Mouse (Mus musculus): Measurements from ENCODE around the gene Hrh1.
A peak's percentile ranks its signal among the peaks of the same experiment; 100 is the strongest.

Gene Hrh1

DNA sequence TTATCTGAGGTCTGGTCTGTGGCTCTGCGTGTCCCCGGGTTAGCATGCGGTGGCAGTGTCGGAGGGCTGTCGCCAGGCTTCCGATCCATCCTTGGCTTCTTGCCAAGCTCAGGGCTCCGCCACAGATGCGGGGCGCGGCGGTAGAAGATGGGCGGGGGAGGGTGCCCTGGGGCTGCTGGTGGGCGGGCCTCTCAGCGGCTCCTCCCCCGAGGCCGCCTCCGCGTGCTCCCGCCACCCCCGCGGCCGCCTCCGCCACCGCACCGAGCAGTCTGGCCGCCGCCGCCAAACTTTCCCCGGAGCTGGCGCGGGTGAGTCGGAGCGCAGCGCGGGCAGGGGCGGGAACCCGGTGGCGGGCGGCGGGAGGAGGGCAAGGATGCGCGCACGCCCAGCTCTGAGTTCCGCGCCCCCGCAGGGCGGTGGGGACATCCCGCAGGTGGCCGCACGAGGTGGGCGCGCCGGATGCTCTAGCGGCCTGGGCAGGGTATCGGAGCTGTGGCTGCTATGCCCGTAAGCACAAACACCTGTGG, at the start of gene Hrh1:
Gene Hrh1, plus strand, starts transcription at position 246 of the 527 bp plus-strand sequence.
- no peak for DNase-seq (ENCODE audit: low spot score in 2 of 2)

DNA sequence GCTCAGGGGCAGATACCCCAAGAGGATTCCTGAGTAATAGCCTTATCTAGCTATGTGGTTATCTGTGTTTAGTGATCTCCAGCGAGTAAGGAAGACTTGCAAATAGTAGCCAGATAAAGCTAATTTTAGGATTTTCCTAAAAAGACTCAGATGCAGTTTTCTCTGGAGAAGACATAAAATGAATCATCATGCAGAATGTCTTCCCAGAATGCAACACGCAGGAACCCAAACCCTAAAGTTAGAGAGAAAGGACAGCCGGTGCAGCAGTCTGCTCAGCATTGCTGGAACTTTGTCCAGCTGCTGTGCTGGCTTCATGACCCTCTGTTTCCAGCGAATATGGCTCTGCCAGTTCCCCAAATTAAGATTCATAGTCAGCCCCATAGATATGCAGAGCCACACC, 43.1 kb upstream of the Hrh1 start:
- no peak for DNase-seq (ENCODE audit: low spot score in 2 of 2)

GRCm38 (mm10) chr6:114358171-114358570, 39.6 kb upstream of the Hrh1 start:
- no peak for DNase-seq (ENCODE audit: low spot score in 2 of 2)

- no peak for DNase-seq (ENCODE audit: low spot score in 2 of 2)
Measured at GRCm38 (mm10) chr6:114362355-114362754, 35.4 kb upstream of the Hrh1 start.

DNA sequence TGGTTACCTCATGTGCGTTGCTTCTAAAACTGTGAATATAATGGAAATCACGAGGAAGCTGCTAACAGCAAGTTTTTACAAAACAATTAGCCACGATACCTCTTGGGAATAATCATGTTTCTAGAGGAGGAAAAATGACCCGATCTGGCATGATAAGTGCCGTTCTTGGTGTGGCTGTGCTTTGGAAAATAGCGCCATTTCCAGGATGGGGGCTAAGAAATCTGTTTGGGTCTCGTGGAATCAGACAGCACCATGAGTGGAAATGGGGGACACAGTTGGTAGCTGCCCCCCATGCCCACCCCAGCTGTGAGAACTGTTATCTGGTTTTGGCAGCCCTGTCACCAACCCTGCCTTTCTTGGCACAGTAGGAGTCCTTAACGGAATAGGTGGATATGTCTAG, 34.0 kb upstream of the Hrh1 start:
- DNase-seq (ENCODE audit: low spot score in 2 of 2) = no peak

DNA sequence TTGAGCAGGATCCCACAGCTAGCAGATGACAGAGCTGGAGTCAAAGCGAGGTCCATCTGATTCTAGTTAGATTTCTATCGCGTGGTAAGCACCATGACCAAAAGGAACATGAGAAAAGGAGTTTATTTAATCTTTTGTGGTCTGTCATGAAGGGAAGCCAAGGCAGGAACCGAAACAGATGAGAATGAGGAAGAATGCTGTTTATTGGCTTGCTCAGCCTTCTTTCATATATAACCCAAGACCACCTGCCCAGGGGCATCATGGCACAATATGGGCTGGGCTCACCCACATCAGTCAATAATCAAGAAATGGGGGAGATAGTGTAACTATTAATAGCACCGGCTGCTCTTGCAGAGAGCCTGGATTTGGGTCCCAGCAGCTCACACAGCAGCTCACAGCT, 33.0 kb upstream of the Hrh1 start:
- DNase-seq (ENCODE audit: low spot score in 2 of 2) = no peak

DNA sequence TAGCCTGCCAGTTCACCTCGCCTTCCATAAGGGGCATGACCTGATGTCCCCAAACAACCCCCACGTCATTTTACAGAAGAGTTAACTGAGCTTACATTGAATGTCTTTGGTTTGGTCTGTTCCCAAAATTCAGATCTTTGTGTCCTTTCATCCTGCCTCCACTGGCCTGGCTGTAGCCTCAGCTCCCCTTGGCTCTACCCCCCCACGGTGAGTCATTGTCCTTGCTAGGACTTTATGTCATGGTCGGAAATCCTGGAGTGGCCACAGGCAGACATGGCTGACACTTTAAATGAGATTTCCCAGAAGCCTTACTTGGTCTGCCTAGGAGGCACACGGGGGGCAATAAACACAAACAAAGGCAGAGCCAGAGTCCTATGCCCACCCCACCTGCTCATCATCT, 31.5 kb upstream of the Hrh1 start:
- DNase-seq (ENCODE audit: low spot score in 2 of 2) = no peak

DNA sequence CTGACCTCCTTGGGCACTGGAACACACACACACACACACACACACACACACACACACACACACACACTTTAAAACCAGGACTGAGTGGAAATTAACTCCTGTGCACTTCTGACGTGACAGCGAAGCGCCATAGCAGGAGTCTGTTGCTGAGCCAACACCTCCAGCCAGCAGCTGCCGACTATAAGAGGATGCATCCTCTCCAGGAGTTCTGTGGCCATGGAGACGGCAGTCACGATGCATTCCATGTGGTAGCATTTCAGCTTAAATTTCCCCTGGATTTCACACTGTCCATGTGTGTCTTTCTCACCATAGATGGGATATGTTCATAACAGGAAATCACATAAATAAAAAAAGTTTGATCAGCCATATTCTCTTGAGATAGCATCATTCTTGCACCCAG, 30.1 kb upstream of the Hrh1 start:
- DNase-seq (ENCODE audit: low spot score in 2 of 2) = no peak

DNA sequence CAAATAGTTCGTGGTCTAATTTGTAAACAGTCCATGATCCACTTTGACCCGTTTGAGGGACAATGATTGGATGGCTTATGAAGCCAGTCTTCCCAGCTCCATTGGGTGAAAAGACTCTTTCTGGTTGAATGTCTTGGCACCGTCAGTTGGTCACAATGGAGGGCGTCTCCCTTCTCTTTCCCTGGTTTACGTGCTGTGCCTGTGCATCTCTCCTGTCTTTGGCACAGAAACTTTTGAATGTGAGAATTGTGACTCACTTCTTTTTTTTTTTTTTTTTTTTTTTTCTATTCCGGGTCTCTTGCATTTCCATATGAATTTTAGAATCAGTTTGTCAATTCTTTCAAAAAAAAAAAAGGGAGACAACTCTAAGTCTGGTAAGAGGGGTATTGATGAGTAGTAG, 29.5 kb upstream of the Hrh1 start:
- no peak for DNase-seq (ENCODE audit: low spot score in 2 of 2)

DNA sequence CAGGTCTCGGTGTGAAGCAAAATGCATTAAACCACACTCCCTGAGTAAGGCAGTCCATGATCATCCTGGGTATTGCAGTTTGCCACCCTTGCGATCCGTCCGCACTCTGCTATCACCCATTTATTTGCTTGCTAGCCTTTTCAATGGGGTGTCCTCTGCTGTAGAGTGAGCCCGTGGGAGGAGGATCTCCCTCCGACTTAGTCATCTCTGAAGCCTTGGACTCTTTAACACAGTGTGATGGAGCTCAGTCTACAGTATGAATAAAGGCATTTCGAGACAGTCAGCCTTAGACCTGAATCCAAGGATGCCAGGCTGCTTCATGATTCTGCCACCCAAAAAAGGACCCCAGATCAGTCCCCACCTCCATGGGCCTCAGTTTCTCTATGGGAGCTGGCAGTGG, 25.0 kb upstream of the Hrh1 start:
- no peak for DNase-seq (ENCODE audit: low spot score in 2 of 2)

DNA sequence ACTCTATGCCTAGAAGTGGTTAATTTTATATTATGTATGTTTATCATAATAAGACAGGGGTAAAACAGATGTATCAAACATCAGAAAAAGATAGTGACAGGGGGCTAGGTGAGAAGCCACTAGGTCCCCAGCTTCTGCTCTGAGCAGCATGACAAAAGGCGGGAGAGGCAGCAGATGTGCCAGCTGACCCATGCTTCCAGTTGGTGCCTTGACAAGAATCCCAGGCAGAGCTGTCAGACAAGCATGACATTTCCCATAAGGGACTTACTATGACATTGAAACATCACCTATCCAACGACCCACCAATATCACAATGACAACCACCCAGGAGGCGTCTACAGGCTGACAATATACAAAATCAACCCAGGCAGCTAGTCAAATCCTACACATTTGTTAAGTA, 16.9 kb upstream of the Hrh1 start:
- DNase-seq (ENCODE audit: low spot score in 2 of 2) = no peak

DNA sequence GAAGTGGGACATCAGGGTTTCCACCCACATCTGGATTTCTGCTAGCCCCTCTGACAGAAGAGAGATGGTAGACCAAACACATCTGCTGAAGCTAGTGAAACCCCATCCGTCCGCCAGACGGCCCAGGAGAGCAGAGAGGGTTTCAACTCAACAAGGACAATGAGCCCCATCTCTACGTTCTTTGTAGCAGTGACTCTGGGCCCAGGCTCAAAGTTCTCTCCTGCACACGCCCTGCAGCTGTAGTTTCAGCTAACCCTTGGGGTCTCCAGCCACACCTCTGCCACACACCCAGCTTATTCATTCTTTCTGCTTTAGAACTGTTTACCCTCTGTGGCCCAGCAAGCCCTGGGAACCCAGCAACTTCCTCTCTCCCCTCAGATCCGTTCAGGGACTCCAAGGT, 10.4 kb upstream of the Hrh1 start:
- DNase-seq (ENCODE audit: low spot score in 2 of 2) = no peak

DNA sequence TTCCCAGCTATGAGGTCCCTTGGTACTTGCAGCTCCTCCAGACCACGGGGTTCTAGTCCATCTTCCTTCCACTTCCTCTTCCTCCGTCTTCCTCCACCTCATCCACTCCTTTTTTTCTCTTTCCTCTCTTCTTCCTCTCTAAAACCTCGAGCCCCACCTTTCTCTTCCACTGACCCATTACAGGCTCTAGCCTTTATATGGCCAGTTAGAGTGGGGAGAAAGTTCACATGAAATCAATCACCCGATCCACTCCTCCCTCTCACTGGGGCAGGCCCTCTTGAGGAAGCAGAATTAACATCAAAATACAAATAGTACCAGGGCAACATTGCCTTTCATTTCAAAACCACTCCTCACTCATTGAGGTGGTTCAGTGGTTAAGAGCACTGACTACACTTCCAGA, 9.9 kb upstream of the Hrh1 start:
- DNase-seq (ENCODE audit: low spot score in 2 of 2) = no peak

DNA sequence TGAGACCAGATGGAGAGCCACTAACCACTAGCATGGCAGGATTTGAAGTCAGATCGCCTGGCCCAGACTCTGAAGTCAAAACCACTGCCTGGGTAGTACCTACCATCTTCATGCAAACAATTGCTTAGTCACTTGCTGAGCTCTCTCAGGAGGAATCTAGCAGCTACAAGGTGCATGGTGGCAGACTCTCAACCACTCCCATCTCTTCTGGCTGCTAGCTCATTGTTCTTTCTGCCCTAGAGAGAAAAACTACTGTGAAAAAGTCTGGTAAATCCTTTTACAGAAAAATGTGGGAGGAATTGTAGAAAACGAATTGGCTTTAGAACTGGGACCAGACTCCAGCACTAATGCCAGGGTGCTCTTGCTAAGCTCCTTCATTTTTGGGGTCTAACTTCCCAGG, 7.6 kb upstream of the Hrh1 start:
- no peak for DNase-seq (ENCODE audit: low spot score in 2 of 2)

- DNase-seq (ENCODE audit: low spot score in 2 of 2) = no peak
Measured at GRCm38 (mm10) chr6:114394982-114395381, 2.8 kb upstream of the Hrh1 start.

DNA sequence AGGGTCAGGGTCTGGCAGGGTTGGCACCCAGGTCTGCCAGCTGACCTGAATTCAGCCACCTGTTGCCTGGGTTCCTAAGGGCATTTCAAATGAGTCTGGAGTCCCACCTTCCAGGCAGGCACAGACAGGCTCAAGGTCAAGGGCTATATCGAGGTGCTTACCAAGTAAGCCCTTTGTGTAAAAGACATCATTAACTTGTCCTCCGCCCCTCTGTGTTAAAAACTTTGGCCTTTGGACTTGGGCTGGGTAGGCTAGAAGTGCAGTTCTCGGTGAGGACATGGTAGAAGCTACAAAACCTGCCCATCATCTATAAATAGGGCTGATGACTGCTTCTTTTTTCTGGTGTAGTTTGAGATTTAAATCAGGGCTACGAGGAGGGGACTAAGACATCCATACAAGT, 1.1 kb upstream of the Hrh1 start:
- no peak for DNase-seq (ENCODE audit: low spot score in 2 of 2)

GRCm38 (mm10) chr6:114397280-114397679, 456 bp upstream of the Hrh1 start:
- DNase-seq (ENCODE audit: low spot score in 2 of 2) = no peak

DNA sequence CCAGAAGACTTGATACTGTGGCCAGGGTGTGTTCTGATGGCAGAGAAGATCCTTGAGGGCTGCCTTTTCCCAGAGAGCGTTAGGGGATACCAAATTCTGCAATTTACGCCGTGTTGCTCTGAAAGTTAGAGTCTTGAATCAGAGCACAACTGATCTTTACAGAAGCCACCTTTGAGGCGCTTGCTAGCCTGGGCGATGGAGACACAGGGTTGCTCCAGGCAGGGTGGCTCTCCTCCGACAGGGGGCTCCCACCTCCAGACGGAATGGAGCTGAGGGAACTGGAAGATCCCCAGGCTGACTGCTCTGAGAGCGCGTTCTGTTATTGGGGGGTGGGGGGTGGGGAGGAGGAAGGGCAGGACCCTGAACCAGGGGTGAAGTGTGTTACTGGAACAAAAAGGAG, 890 bp downstream of the Hrh1 start:
- peak in 1 of 2 experiments; percentile 65 for DNase-seq (ENCODE audit: low spot score in 2 of 2)

DNA sequence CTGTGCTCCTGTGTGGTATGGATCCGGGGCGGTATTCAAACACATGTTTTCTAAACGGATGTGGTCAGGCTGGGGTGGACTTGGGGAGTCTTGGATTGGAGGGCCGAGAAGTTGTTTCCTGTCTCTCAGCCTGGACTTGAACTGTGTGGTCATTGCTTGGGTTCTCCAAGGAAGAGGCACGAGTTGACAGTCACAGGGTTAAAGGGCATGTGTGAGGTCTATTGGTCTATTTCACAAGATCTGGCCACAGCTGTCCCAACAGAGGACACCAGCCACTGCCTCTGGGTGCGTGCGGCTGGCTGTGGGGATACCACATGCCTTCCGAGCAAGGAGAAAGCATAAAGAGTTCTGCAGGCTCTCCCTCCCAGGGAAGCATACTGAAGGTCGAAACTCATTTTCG, 2.7 kb downstream of the Hrh1 start:
- no peak for DNase-seq (ENCODE audit: low spot score in 2 of 2)

GRCm38 (mm10) chr6:114400841-114401240, 3.1 kb downstream of the Hrh1 start:
- no peak for DNase-seq (ENCODE audit: low spot score in 2 of 2)

DNA sequence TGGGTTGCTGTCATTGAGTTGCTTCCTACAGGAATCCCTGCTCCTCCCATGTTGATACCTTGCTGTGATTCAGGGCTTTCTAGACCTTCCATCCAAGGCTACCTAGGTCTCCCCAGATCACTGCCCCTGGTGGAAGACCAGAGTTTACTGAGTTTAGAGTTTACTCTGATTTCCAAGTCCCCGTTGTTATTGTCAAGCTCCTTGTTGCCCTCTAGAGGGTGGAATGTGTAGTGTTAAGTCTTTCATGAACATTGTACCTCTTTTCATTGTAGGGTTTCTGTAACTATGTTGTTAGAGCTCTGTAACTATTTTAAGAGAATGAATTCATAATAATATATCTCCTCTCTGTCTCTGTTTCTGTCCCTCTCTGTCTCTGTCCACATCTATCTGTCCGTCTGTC, 4.4 kb downstream of the Hrh1 start:
- no peak for DNase-seq (ENCODE audit: low spot score in 2 of 2)

GRCm38 (mm10) chr6:114403632-114404031, 5.9 kb downstream of the Hrh1 start:
- DNase-seq (ENCODE audit: low spot score in 2 of 2) = no peak

GRCm38 (mm10) chr6:114404128-114404527, 6.4 kb downstream of the Hrh1 start:
- DNase-seq (ENCODE audit: low spot score in 2 of 2) = no peak

- no peak for DNase-seq (ENCODE audit: low spot score in 2 of 2)
Measured at GRCm38 (mm10) chr6:114404774-114405468, 7.2 kb downstream of the Hrh1 start.

Data from frontal cortex, postnatal 25 days (tissue).